Mouse (Mus musculus) hindbrain, embryonic 16.5 days (tissue): ENCODE results near the gene 4930519P11Rik. TPM values are rescaled to one million over a fixed set of nuclear protein-coding genes. Genes with fewer than 3 reads are reported as not detected.

Experiments
- ATAC-seq: fragments of 200-750 bp; cut with Nextera tagmentation; 2 replicates; pipeline ENCODE4 v1.8.0; 2017; ENCODE audit warnings: moderate TSS enrichment, moderate library complexity
- H3K27ac ChIP-seq: fragments of 300-500 bp; sonication (generic); 2 replicates; pipeline ENCODE4 v1.5.1; 2014; ENCODE audit warnings: low read depth, mild to moderate bottlenecking, control low read depth, low read length, moderate library complexity
- H3K27me3 ChIP-seq: fragments of 300-500 bp; sonication (generic); replicated peaks from 2 replicates; pipeline ENCODE4 v1.6.1; 2014; ENCODE audit warnings: low read length; ENCODE audit not compliant: control insufficient read depth, insufficient read depth
- H3K36me3 ChIP-seq: fragments of 300-500 bp; sonication (generic); 2 replicates; pipeline ENCODE4 v1.6.1; 2014; ENCODE audit warnings: mild to moderate bottlenecking, low read length, moderate library complexity, mixed read lengths; ENCODE audit not compliant: control insufficient read depth, insufficient read depth
- H3K4me1 ChIP-seq: fragments of 300-500 bp; sonication (generic); 2 replicates; pipeline ENCODE4 v1.6.1; 2014; ENCODE audit warnings: low read depth, low read length; ENCODE audit not compliant: control insufficient read depth, insufficient read depth
- H3K4me2 ChIP-seq: fragments of 300-500 bp; sonication (generic); 2 replicates; pipeline ENCODE4 v1.6.1; 2014; ENCODE audit warnings: mild to moderate bottlenecking, low read length, control low read depth, moderate library complexity
- H3K4me3 ChIP-seq: fragments of 300-500 bp; sonication (generic); 2 replicates; pipeline ENCODE4 v1.5.1; 2014; ENCODE audit warnings: mild to moderate bottlenecking, low read length, control low read depth, moderate library complexity
- H3K9ac ChIP-seq: fragments of 300-500 bp; sonication (generic); 2 replicates; pipeline ENCODE4 v1.6.1; 2014; ENCODE audit warnings: low read depth, mild to moderate bottlenecking, control low read depth, low read length, moderate library complexity
- H3K9me3 ChIP-seq: fragments of 300-500 bp; sonication (generic); 2 replicates; pipeline ENCODE4 v1.6.1; 2014; ENCODE audit warnings: mild to moderate bottlenecking, low read length, moderate library complexity; ENCODE audit not compliant: control insufficient read depth
- whole genome bisulfite sequencing: fragments of 180-500 bp; shearing (Covaris S2); extraction: QIAGEN DNeasy Blood & Tissue Kit; methylation state at CpG from one replicate; pipeline ENCODE4 v1.1.7; 2014; 5-methylcytosine and 5-hydroxymethylcytosine counted together
- polyA plus RNA-seq: library from polyadenylated mRNA; unstranded; fragments of >200 nt; fragmentation: Nextera tagmentation; extraction: Ambion mirVana; gene quantifications from 2 replicates; pipeline ENCODE4 v1.2.1, GENCODE M21; 2015

The 4930519P11Rik gene
- polyA plus RNA-seq, 1 experiment from 2014 or later = 0.35 TPM

GRCm38 (mm10) chr2:154595775-154596174 lies 17.5 kb downstream of the 4930519P11Rik start:
- no peaks in the 10 kb centered on the region for H3K9me3 ChIP-seq
- H3K9ac ChIP-seq = no peak overlapping the region
- no peak for ATAC-seq
- no peak overlapping the region for H3K4me3 ChIP-seq
- WGBS = 61% methylated on average over 5 of the region's 5 CpGs
- H3K36me3 ChIP-seq = no peaks in the 10 kb centered on the region
- H3K27me3 ChIP-seq = no peaks in the 10 kb centered on the region
- H3K4me1 ChIP-seq = no peaks in the 10 kb centered on the region
- H3K4me2 ChIP-seq = no peak overlapping the region
- no peak overlapping the region for H3K27ac ChIP-seq

GRCm38 (mm10) chr2:154593025-154593424 lies 20.2 kb downstream of the 4930519P11Rik start:
- no peak overlapping the region for H3K4me3 ChIP-seq
- H3K27ac ChIP-seq = no peak overlapping the region
- no peaks in the 10 kb centered on the region for H3K9me3 ChIP-seq
- no peak overlapping the region for H3K9ac ChIP-seq
- H3K36me3 ChIP-seq = no peaks in the 10 kb centered on the region
- 77% methylated on average over 3 of the region's 3 CpGs for WGBS
- no peak for ATAC-seq
- H3K4me2 ChIP-seq = no peak overlapping the region
- H3K4me1 ChIP-seq = no peaks in the 10 kb centered on the region
- H3K27me3 ChIP-seq = no peaks in the 10 kb centered on the region

- Histone ChIP-seq H3K4me3 (no peak overlapping the region), H3K4me1 (no peaks in the 10 kb centered on the region), H3K4me2 (no peak overlapping the region), H3K36me3 (no peaks in the 10 kb centered on the region), H3K27ac (no peak overlapping the region), H3K27me3 (no peaks in the 10 kb centered on the region), H3K9ac (no peak overlapping the region), H3K9me3 (no peaks in the 10 kb centered on the region)
- 91% methylated on average over 3 of the region's 3 CpGs for WGBS
- no peak for ATAC-seq
Measured at GRCm38 (mm10) chr2:154591239-154591638, 22.0 kb downstream of the 4930519P11Rik start.

- Histone ChIP-seq H3K27ac (no peak overlapping the region), H3K36me3 (no peaks in the 10 kb centered on the region), H3K9ac (no peak overlapping the region), H3K4me1 (peaks cover 14% of the 10 kb centered on the region), H3K27me3 (no peaks in the 10 kb centered on the region), H3K4me2 (no peak overlapping the region), H3K9me3 (no peaks in the 10 kb centered on the region), H3K4me3 (no peak overlapping the region)
- ATAC-seq = no peak
- WGBS = 73% methylated on average over 4 of the region's 4 CpGs
Measured at GRCm38 (mm10) chr2:154589051-154589450, 24.2 kb downstream of the 4930519P11Rik start.

- Histone ChIP-seq H3K9me3 (no peaks in the 10 kb centered on the region), H3K27ac (no peak overlapping the region), H3K4me3 (no peak overlapping the region), H3K36me3 (no peaks in the 10 kb centered on the region), H3K4me2 (no peak overlapping the region), H3K9ac (no peak overlapping the region), H3K4me1 (peaks cover 17% of the 10 kb centered on the region), H3K27me3 (no peaks in the 10 kb centered on the region)
- no peak for ATAC-seq
- WGBS = 74% methylated on average over 5 of the region's 5 CpGs
Measured at GRCm38 (mm10) chr2:154586405-154586804, 26.8 kb downstream of the 4930519P11Rik start.

- ATAC-seq = peak; percentile 44; the same call in 1 of the 2 replicates
- no peaks in the 10 kb centered on the region for H3K36me3 ChIP-seq
- no peaks in the 10 kb centered on the region for H3K27me3 ChIP-seq
- peaks cover 17% of the 10 kb centered on the region for H3K4me1 ChIP-seq
- peak overlapping the region; percentile 6; the same call in 1 of the 2 replicates for H3K4me2 ChIP-seq
- no peak overlapping the region for H3K9ac ChIP-seq
- peak overlapping the region; percentile 52; the same call in 1 of the 2 replicates for H3K27ac ChIP-seq
- 40% methylated on average over 17 of the region's 17 CpGs for WGBS
- no peaks in the 10 kb centered on the region for H3K9me3 ChIP-seq
- no peak overlapping the region for H3K4me3 ChIP-seq
Measured at GRCm38 (mm10) chr2:154584931-154585601, 28.2 kb downstream of the 4930519P11Rik start.

GRCm38 (mm10) chr2:154583906-154584872 lies 29.0 kb downstream of the 4930519P11Rik start:
- Histone ChIP-seq H3K9ac (no peak overlapping the region), H3K4me1 (peaks cover 17% of the 10 kb centered on the region), H3K27ac (peak overlapping the region; percentile 52), H3K4me3 (no peak overlapping the region), H3K9me3 (no peaks in the 10 kb centered on the region), H3K27me3 (no peaks in the 10 kb centered on the region), H3K4me2 (peak overlapping the region; percentile 6; the same call in 1 of the 2 replicates), H3K36me3 (no peaks in the 10 kb centered on the region)
- ATAC-seq = peak; percentile 90
- WGBS = 39% methylated on average over 15 of the region's 15 CpGs

GRCm38 (mm10) chr2:154581421-154581820 lies 31.8 kb downstream of the 4930519P11Rik start:
- H3K4me3 ChIP-seq = no peak overlapping the region
- no peaks in the 10 kb centered on the region for H3K36me3 ChIP-seq
- H3K9ac ChIP-seq = no peak overlapping the region
- H3K9me3 ChIP-seq = no peaks in the 10 kb centered on the region
- H3K4me2 ChIP-seq = no peak overlapping the region
- WGBS = 94% methylated on average over 1 of the region's 1 CpGs
- H3K27ac ChIP-seq = no peak overlapping the region
- no peak for ATAC-seq
- peaks cover 25% of the 10 kb centered on the region for H3K4me1 ChIP-seq
- no peaks in the 10 kb centered on the region for H3K27me3 ChIP-seq

- Histone ChIP-seq H3K9me3 (no peaks in the 10 kb centered on the region), H3K36me3 (no peaks in the 10 kb centered on the region), H3K9ac (no peak overlapping the region), H3K4me2 (no peak overlapping the region), H3K4me3 (no peak overlapping the region), H3K27me3 (no peaks in the 10 kb centered on the region), H3K4me1 (peaks cover 22% of the 10 kb centered on the region), H3K27ac (no peak overlapping the region)
- no peak for ATAC-seq
- WGBS = 76% methylated on average over 8 of the region's 8 CpGs
Measured at GRCm38 (mm10) chr2:154580586-154580985, 32.7 kb downstream of the 4930519P11Rik start.
